Mouse (Mus musculus): ENCODE data around the gene Madcam1. TPM values are rescaled to one million over a fixed set of nuclear protein-coding genes. Genes with fewer than 3 reads are reported as not detected.

The Madcam1 gene
- polyA plus RNA-seq, 1 experiment from 2014 or later: 2.7 TPM

- Histone ChIP-seq H3K4me1 (peaks cover 36% of the 10 kb centered on the region), H3K4me2 (peak within 1 kb of the TSS; percentile 79), H3K9me3 (replicated peaks) (no peaks in the 10 kb centered on the region), H3K27me3 (no peaks in the 10 kb centered on the region), H3K27ac (peak within 1 kb of the TSS; percentile 97), H3K4me3 (replicated peaks) (peak within 1 kb of the TSS; percentile 99), H3K36me3 (peaks cover 10% of the 10 kb centered on the region), H3K9ac (peak within 1 kb of the TSS; percentile 86)
- ATAC-seq (replicated peaks; ENCODE audit: low FRiP score): peak; percentile 63
- under 1% methylated on average over 45 of the region's 45 CpGs for WGBS
Measured at GRCm38 (mm10) chr10:79668771-79669575, 4.6 kb downstream of the Madcam1 start, which contains the start of gene Tpgs1. Tpgs1 (plus strand) TSS chr10:79669369.

GRCm38 (mm10) chr10:79669576-79670057 is 5.3 kb downstream of the Madcam1 start:
- H3K4me1 ChIP-seq: peaks cover 30% of the 10 kb centered on the region
- H3K27me3 ChIP-seq: no peaks in the 10 kb centered on the region
- H3K36me3 ChIP-seq: peaks cover 13% of the 10 kb centered on the region
- WGBS: under 1% methylated on average over 47 of the region's 47 CpGs
- peak overlapping the region; percentile 86 for H3K9ac ChIP-seq
- H3K27ac ChIP-seq: peak overlapping the region; percentile 97
- H3K4me3 ChIP-seq (replicated peaks): peak overlapping the region; percentile 99
- no peaks in the 10 kb centered on the region for H3K9me3 ChIP-seq (replicated peaks)
- H3K4me2 ChIP-seq: peak overlapping the region; percentile 79
- peak; percentile 47 for ATAC-seq (replicated peaks; ENCODE audit: low FRiP score)

- peaks cover 27% of the 10 kb centered on the region for H3K4me1 ChIP-seq
- H3K4me3 ChIP-seq (replicated peaks): peak overlapping the region; percentile 99
- peak overlapping the region; percentile 79 for H3K4me2 ChIP-seq
- peak overlapping the region; percentile 97 for H3K27ac ChIP-seq
- 23% methylated on average over 15 of the region's 15 CpGs for WGBS
- peak; percentile 10; the same call in 1 of the 2 replicates for ATAC-seq (replicated peaks; ENCODE audit: low FRiP score)
- H3K9ac ChIP-seq: peak overlapping the region; percentile 86
- H3K9me3 ChIP-seq (replicated peaks): no peaks in the 10 kb centered on the region
- peaks cover 15% of the 10 kb centered on the region for H3K36me3 ChIP-seq
- no peaks in the 10 kb centered on the region for H3K27me3 ChIP-seq
Measured at GRCm38 (mm10) chr10:79670071-79670888, 5.9 kb downstream of the Madcam1 start.

- Histone ChIP-seq H3K27me3 (no peaks in the 10 kb centered on the region), H3K9me3 (replicated peaks) (no peaks in the 10 kb centered on the region), H3K27ac (peak overlapping the region; percentile 97), H3K4me3 (replicated peaks) (peak overlapping the region; percentile 99), H3K36me3 (peaks cover 24% of the 10 kb centered on the region), H3K9ac (peak overlapping the region; percentile 86; the same call in 1 of the 2 replicates), H3K4me2 (peak overlapping the region; percentile 79), H3K4me1 (peaks cover 37% of the 10 kb centered on the region)
- ATAC-seq (replicated peaks; ENCODE audit: low FRiP score): peak; percentile 7
- 23% methylated on average over 6 of the region's 6 CpGs for WGBS
Measured at GRCm38 (mm10) chr10:79671396-79672087, 7.2 kb downstream of the Madcam1 start.

- Histone ChIP-seq H3K9me3 (replicated peaks) (no peaks in the 10 kb centered on the region), H3K4me2 (peak overlapping the region; percentile 79), H3K9ac (no peak overlapping the region), H3K4me1 (peaks cover 40% of the 10 kb centered on the region), H3K36me3 (peaks cover 24% of the 10 kb centered on the region), H3K27ac (peak overlapping the region; percentile 97), H3K4me3 (replicated peaks) (no peak overlapping the region), H3K27me3 (no peaks in the 10 kb centered on the region)
- WGBS: 46% methylated on average over 3 of the region's 3 CpGs
- ATAC-seq (replicated peaks; ENCODE audit: low FRiP score): peak; percentile 4; the same call in 1 of the 2 replicates
Measured at GRCm38 (mm10) chr10:79672088-79672455, 7.7 kb downstream of the Madcam1 start.

GRCm38 (mm10) chr10:79673054-79673453 is 8.7 kb downstream of the Madcam1 start:
- H3K9ac ChIP-seq: no peak overlapping the region
- H3K36me3 ChIP-seq: peaks cover 24% of the 10 kb centered on the region
- no peaks in the 10 kb centered on the region for H3K27me3 ChIP-seq
- WGBS: 91% methylated on average over 3 of the region's 3 CpGs
- no peak overlapping the region for H3K4me3 ChIP-seq (replicated peaks)
- peaks cover 40% of the 10 kb centered on the region for H3K4me1 ChIP-seq
- no peaks in the 10 kb centered on the region for H3K9me3 ChIP-seq (replicated peaks)
- H3K4me2 ChIP-seq: no peak overlapping the region
- H3K27ac ChIP-seq: no peak overlapping the region
- no peak for ATAC-seq (replicated peaks; ENCODE audit: low FRiP score)

GRCm38 (mm10) chr10:79675346-79676035 is 11.1 kb downstream of the Madcam1 start:
- no peak overlapping the region for H3K4me2 ChIP-seq
- no peaks in the 10 kb centered on the region for H3K9me3 ChIP-seq (replicated peaks)
- 75% methylated on average over 44 of the region's 44 CpGs for WGBS
- peaks cover 34% of the 10 kb centered on the region for H3K4me1 ChIP-seq
- ATAC-seq (replicated peaks; ENCODE audit: low FRiP score): no peak
- no peak overlapping the region for H3K27ac ChIP-seq
- peaks cover 24% of the 10 kb centered on the region for H3K36me3 ChIP-seq
- H3K4me3 ChIP-seq (replicated peaks): no peak overlapping the region
- H3K9ac ChIP-seq: no peak overlapping the region
- no peaks in the 10 kb centered on the region for H3K27me3 ChIP-seq

GRCm38 (mm10) chr10:79680606-79681495 is 16.5 kb downstream of the Madcam1 start:
- peak; percentile 9 for ATAC-seq (replicated peaks; ENCODE audit: low FRiP score)
- Histone ChIP-seq H3K4me2 (peak overlapping the region; percentile 89), H3K4me1 (peaks cover 34% of the 10 kb centered on the region), H3K9me3 (replicated peaks) (no peaks in the 10 kb centered on the region), H3K4me3 (replicated peaks) (peak overlapping the region; percentile 87), H3K9ac (peak overlapping the region; percentile 37), H3K27ac (peak overlapping the region; percentile 89), H3K36me3 (peaks cover 24% of the 10 kb centered on the region), H3K27me3 (no peaks in the 10 kb centered on the region)
- 27% methylated on average over 11 of the region's 11 CpGs for WGBS

- Histone ChIP-seq H3K27me3 (no peaks in the 10 kb centered on the region), H3K4me3 (replicated peaks) (peak within 1 kb of the TSS; percentile 87), H3K4me1 (peaks cover 26% of the 10 kb centered on the region), H3K36me3 (peaks cover 29% of the 10 kb centered on the region), H3K27ac (peak within 1 kb of the TSS; percentile 89), H3K9me3 (replicated peaks) (no peaks in the 10 kb centered on the region), H3K4me2 (peak within 1 kb of the TSS; percentile 89), H3K9ac (peak within 1 kb of the TSS; percentile 86)
- peak; percentile 93 for ATAC-seq (replicated peaks; ENCODE audit: low FRiP score)
- under 1% methylated on average over 63 of the region's 84 CpGs for WGBS
Measured at GRCm38 (mm10) chr10:79681591-79682245, 17.4 kb downstream of the Madcam1 start, which contains the start of gene Cdc34. Cdc34 (plus strand) TSS chr10:79682195.

GRCm38 (mm10) chr10:79682551-79682915 is 18.2 kb downstream of the Madcam1 start:
- WGBS: 0% methylated on average over 10 of the region's 10 CpGs
- H3K4me2 ChIP-seq: peak overlapping the region; percentile 89
- ATAC-seq (replicated peaks; ENCODE audit: low FRiP score): peak; percentile 2

More at GRCm38 (mm10) chr10:79682551-79682915, 18.2 kb downstream of the Madcam1 start:
- Histone ChIP-seq H3K4me3 (replicated peaks) (peak overlapping the region; percentile 87), H3K36me3 (peaks cover 37% of the 10 kb centered on the region), H3K27me3 (no peaks in the 10 kb centered on the region), H3K9me3 (replicated peaks) (no peaks in the 10 kb centered on the region), H3K9ac (peak overlapping the region; percentile 86), H3K27ac (peak overlapping the region; percentile 89), H3K4me1 (peaks cover 25% of the 10 kb centered on the region)

All from kidney, embryonic 15.5 days (tissue).